Mouse (Mus musculus) CD8-positive naive resting alpha-beta T cell, adult 2 months (primary cell): ENCODE measurements around the gene St6galnac5.
"Not testable (repeated sequence)": the region's sequence is repeated elsewhere in the genome, so short reads cannot be mapped to it uniquely, and the experiment has no call there.

Source experiments
- DNase-seq, 2 experiments: peaks; one replicate each; pipeline ENCODE4 v3.0.0; 2022; ENCODE audit warnings: low read depth in 2 of 2, low spot score in 2 of 2

The St6galnac5 gene

DNA sequence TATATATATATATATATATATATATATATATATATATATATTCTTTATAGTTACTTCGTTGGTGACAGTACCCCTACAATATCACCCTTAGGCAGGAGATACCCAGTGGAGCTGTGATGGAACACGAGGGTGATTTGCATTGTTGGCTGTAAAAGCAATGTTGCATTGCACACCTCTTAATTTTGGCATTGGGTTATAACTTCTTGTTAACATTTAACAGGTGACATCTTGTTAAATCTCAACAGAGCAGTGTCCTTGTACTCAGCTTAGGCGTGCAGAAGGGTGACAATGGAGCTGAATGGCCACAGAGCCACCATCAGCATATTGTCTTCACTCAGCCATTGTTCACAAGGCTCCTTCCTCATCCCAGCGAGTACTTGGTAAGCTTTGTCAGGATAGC is 185.8 kb downstream of the St6galnac5 start:
- DNase-seq, result no peak

DNA sequence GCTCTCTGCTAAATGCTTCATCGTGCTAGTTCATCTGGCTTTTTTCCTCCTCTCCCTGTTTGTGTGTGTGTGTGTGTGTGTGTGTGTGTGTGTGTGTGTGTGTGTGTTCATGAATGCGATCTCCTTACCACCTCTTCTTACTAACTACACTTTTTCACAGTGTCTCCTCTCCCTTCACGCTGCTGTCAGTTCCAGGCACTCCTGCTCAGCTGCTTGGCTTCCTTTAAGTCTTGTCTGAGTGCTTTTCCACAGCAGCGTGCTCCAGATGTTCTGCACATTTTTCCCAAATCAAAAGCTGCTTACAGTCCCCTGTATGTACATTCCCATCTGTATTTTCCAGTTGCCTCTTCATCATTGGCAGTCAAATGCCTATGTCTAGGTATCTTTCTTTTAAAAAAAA is 189.0 kb downstream of the St6galnac5 start:
- no peak for DNase-seq

DNA sequence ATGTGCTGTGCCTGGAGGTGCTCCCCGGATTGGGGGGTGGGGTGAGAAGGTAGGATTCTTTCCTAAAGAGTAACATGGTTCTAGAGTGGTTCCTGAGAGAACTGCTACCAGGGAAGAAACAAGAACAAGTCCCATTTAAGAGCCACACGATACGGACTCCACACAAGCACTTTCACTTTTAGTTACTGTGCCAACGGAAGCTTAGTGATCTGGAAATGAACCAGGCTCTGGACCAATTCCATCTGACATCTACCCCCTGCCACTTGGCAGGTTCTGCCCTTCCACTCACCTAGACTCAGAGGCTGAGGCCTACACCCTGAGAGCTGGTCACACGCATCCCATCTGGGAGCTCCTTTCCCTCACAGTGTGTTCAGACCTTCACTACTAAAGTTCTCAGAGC is 189.4 kb downstream of the St6galnac5 start:
- DNase-seq, result no peak

DNA sequence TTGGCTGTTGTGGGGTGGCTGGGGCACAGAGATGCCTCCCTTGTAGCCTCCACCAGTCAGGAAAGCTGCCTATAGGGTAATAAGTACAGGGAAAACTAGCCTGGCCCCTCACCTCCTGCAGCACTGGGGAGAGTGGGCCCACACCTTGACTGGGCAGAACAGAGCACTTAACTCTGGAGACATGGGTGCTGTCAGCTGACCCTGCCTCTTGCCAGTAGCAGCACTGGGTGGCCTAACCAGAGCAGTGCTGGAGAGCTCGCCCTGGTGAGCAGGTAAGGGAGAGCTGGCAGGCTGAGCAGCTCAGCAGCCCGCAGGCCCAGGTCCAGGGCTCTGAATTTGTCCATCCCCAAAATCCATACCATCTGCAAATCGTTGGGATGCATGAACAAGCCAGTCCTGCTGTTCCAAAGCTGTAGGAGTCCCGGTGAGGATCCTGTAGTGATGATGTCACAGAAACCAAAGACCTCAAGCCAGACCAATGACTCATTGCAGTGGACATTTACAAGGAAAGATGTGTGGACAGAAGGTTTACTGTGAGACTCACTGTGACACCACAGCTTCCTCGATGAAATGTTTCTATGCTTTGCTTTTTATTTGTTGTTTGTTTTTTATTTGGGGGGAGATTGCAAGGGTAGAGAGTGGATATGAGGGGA is 193.6 kb downstream of the St6galnac5 start:
- DNase-seq, result not testable (repeated sequence)

DNA sequence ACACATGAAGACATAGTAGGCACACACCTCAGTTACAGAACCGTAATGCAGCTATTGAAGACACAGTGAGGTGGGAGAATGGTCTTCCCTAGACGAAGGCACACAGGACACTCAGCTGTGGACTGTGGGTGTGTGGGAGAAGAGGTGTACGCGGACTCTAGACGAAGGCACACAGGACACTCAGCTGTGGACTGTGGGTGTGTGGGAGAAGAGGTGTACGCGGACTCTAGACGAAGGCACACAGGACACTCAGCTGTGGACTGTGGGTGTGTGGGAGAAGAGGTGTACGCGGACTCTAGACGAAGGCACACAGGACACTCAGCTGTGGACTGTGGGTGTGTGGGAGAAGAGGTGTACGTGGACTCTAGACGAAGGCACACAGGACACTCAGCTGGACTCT is 197.7 kb downstream of the St6galnac5 start:
- DNase-seq, result not testable (repeated sequence)

DNA sequence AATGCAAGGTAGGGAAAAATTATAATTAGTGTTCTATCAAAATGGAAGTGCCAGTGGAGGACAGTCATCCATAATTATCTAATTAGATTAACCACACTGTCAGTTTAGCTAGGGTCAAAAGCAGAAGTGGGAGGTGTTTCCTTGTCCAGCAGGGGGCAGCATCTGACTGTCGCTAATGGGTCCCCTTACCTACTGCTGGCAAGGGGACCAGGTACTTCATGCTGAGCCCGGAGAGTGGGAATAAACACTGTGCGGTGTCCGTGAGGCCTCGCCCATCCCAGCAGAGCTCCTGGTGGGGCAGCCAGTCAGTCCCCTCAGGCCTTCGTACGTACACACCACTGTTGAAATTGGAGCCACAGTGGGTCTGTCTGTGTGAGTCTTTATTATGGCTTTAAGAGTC is 198.3 kb downstream of the St6galnac5 start:
- DNase-seq, result peak; percentile 43 to 62

DNA sequence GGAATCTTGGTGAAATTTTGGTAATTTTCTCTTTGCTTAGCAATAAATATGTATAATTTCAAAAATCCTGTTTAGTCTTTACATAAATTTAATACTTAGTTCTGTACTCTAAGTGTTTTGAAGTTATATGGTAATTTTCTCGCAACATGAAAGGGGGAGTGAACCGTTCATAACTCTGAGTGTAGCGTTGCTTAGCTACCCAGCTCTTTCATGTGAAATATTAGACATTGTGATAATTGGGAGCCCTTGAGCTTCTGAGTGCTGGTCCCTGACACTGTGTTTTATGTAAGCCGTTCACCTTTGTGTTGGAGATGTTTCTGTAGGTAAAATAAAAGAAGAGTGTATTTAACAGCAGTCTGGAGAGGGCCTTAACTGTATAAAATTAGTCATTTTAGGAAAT is 202.2 kb downstream of the St6galnac5 start:
- DNase-seq, result no peak

DNA sequence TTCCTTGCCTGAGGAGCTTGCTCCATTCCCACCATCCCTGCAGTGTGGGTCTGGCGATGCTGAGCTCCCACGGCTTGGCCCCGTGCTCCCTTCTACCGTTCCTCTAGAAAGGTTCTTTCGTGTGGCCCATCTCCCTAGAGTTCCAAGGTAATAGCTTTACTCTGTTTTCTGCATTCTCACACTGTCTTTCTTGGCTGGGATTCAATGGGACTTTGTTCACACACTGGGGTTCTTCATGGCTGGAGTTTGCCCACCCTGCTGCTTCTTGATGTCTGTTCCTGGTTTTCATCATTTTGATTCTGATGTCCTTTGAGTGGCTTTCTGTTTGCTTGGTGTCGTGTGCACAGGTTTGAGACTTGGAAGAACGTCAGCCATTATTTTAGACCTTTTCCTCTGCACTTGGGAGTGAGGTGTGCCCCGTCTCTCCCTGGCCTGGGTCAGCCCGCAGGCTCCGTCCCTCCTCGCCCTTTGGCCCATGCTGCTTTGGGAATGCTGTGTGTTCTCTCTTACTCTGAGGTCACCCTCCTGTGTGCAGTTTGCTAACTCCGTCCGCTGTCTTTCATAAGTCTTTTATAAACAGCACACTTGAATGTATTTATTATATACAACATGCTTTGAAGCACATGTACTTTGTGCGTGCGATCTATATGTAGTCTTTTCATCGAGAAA is 205.0 kb downstream of the St6galnac5 start:
- DNase-seq, result no peak

DNA sequence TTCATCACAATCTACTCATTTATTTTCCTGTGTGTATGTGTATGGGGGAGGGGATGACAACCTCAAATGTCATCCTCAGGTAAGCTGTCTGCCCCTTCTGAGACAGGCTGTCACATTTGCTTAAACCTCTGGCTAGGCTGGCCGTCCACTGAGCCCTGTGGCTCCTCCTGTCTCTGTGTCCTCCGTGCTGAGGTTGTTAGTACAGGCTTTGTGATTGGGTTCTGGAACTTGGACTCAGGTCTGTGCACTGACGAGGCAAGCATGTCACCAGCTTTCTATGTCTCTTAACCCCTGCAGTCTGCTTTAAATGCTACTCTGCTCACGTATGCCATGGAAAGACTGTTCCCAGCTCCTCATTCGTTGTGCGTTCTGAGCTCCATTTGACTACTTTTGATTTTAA is 205.7 kb downstream of the St6galnac5 start:
- DNase-seq, result no peak

DNA sequence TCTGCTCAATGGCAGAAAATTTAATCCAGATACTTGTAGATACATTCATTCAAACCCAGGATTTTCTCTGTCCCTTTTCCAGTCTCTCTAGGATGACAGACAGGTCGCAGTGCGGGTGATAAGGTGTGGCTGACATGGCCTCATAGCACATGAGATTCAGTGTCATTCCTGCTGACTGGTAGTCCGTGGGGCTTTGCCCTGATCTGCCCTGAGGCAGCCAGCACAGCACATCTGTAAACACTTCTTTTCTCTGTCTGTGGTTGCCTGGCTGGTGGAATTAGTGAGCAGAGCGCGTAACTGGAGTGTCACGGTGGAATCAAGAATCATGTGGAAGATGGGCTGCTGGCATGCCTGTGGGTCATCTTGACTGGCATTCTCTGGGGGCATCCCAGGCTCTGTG is 212.0 kb downstream of the St6galnac5 start:
- DNase-seq, result no peak

DNA sequence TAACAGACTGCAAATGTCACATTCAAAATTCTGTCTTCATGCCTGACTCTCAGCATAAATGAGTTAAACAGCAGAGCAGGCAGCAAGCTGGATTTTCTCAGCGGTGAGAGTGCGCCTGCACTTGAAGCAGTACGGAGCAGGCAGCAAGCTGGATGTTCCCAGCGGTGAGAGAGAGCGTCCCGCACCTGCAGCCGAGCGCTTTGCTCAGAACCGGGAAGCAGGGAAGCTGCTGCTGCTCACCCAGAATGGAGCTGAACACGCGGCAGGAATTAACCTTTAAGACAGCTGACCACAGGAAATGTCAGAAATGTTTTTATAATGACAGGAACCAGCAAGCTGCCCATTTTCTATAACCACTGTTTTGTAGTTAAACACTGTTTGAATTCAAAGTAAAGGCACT is 214.6 kb downstream of the St6galnac5 start:
- DNase-seq, result no peak
